Mouse (Mus musculus): ENCODE results near the gene Lonrf3. TPM values are rescaled to one million over a fixed set of nuclear protein-coding genes. Genes with fewer than 3 reads are reported as not detected.

Gene Lonrf3
- 1.2 and 1.9 TPM in 2 replicates for polyA plus RNA-seq (2012; rRNA removed)

DNA sequence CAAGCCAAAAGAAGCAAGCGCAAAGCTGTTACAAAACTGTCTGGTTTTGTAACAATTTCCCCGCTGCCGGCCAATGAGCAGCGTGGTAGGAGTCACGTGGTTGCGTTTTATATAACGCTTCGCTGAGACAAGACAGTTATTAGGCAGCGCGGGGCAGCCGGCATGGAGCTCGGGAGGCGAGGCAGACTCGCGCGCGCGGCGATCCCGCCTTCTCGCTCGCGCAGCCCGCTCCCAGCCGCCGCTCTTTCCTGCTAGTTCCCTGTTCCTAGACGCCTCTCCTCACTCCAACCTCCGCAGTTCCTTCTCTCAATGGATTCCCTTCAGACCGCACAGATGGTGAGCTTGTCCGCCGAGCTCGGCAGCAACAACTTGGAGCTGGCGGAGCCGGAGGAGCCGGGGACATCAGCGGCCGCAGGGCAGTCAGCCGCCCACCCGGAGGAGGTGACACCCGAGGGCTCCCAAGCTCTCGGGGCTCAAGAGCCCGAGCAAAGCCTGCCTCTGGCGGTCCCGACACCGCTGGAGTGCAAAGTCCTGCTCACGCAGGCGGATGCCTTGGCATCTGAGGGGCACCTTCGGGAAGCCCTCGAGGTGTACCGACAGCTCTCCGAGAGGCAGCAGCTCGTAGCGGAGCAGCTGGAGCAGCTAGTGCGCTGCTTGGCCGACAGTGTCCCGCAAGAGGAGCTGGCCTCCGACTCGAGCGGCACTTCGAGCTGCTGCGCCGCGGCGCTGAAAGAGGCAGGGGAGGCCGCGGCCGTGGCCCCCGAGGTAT is at the start of gene Lonrf3:
Gene Lonrf3 (plus strand): TSS at position 83 of the 769 bp plus-strand sequence.

DNA sequence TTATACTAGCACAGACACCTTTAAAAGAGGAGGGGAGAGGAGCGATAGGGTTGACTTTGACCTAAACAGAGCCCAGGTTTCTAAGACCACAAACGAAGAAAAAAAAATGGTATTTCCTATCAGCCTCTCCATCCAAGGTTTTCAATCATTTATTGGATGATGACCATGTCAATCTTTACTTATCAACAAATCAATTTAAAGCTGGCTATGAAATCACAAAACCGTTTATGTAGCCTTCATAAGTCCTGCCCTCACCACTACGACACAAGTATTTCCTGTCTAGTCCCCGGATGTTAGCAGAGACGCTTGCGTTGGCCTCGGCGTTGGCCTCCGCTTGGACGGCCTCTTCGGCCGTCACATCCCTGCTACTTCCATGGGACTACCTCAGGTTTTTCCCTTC is 72.8 kb downstream of the Lonrf3 start, which contains the start of gene Gm6268:
Gene Gm6268 (plus strand): TSS at position 301 of the 400 bp plus-strand sequence.

Other genes starting within 250 kb of the Lonrf3 start
- 1.5 and 3.1 TPM in 2 replicates for gene Il13ra1, start 216.2 kb upstream of the Lonrf3 start, polyA plus RNA-seq (2012; rRNA removed)
- 20.3 and 28.4 TPM in 2 replicates for gene Zcchc12, start 132.4 kb upstream of the Lonrf3 start, polyA plus RNA-seq (2012; rRNA removed)
- gene Gm6268, start 72.9 kb downstream of the Lonrf3 start, polyA plus RNA-seq (2012; rRNA removed) = not detected in 2 replicates
- gene Gm14569, start 163.5 kb downstream of the Lonrf3 start, polyA plus RNA-seq (2012; rRNA removed) = 0.04 TPM in 1 of 2 replicates, not detected in the other

Data from central nervous system, embryonic 11.5 days (tissue).